In the genomic region with DNA sequence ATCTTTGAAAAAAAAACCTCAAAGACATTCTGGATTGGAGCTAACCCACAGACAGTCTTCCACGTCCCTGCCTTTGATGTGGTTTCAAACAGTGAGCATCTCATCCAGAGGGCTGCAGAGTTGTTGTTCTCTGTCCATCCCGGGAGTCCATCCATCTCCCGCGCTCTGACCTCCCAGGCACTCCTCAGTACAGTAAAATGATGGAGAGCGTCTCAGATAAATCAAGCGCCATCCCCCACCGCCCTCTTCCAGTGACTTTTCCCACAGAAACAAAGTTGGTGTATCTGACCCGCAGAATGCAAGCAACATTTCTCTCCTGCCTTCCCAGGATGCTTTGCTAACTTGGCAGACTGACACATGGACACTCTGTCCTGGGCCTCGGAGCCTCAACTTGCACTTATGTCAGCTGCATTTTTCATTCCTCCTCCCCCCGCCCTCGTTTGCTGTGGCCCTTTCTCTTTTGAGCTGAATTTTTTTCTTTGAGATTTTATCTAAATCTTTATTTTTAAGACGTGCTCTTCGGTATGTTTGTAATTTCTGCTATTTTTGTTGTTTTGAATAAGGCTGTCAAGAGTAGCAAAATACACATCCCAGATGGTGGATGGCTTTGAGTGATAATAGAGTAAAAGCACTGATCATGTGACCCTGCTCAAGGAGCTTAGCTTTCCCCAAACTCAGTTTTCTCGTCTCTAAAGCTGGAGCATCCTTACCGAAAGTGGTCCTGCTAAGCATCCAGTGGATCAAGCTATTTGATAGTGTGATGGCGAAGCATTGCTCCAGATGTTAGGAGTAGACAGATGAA, we compare ENCODE assay signal across 14 mouse cellular contexts. TPM values are rescaled to one million over a fixed set of nuclear protein-coding genes. Genes with fewer than 3 reads are reported as not detected.
A peak's percentile ranks its signal among the peaks of the same experiment; 100 is the strongest.
DNase-seq lines count a peak whose midpoint lies in the region; ATAC-seq and TF ChIP-seq lines count a peak whose summit lies in the region.
"Had no signal": no experiment of that assay in that cellular context is flagged by ENCODE, and none has a peak within 500 bp of the region (broad histone marks: within the 10 kb centered on the region; RNA-seq: fewer than 3 reads in every experiment).

No protein-coding gene starts in this region.

- 0 out of 2 replicates have a peak, but pooled peaks cover 5% of the 10 kb centered on the region for H3K4me1 ChIP-seq in intestine, embryonic 14.5 days (replicated peaks; ENCODE audit: control insufficient read depth, insufficient read depth, low read length)
- no peaks in the 10 kb centered on the region for H3K4me1 ChIP-seq in intestine, postnatal 0 days (replicated peaks; ENCODE audit: control insufficient read depth, insufficient read depth, low read length)
- 0 out of 2 replicates have a peak, but pooled peaks cover 5% of the 10 kb centered on the region for H3K4me1 ChIP-seq in neural tube, embryonic 15.5 days

- no peak overlapping the region for H3K4me2 ChIP-seq in intestine, embryonic 14.5 days (ENCODE audit: low read length)
- no peak overlapping the region for H3K4me2 ChIP-seq in intestine, postnatal 0 days (replicated peaks; ENCODE audit: low read depth)
- no peak overlapping the region for H3K4me2 ChIP-seq in neural tube, embryonic 15.5 days

- no peak for DNase-seq in intestine, embryonic 14.5 days (ENCODE audit: low spot score)
- DNase-seq in neural tube, embryonic 10.5 days (ENCODE audit: extremely low spot score, low spot score): no peak
- DNase-seq in lung, postnatal 10 days: peak; percentile 91
- no peak for DNase-seq in right cerebral cortex, postnatal 14 days
- DNase-seq in gastrocnemius, adult 18-20 months (ENCODE audit: low spot score): no peak
- DNase-seq: adrenal gland, adult 8-10 months; cerebellum, postnatal 25 days; gastrocnemius, postnatal 36 days; spleen, adult 18-20 months had no signal

- no peaks in the 10 kb centered on the region for H3K36me3 ChIP-seq in intestine, embryonic 14.5 days (ENCODE audit: control insufficient read depth, insufficient read depth, low read length)
- no peaks in the 10 kb centered on the region for H3K36me3 ChIP-seq in intestine, postnatal 0 days (ENCODE audit: control insufficient read depth, insufficient read depth)
- H3K36me3 ChIP-seq in neural tube, embryonic 15.5 days: no peaks in the 10 kb centered on the region

- H3K27me3 ChIP-seq in intestine, embryonic 14.5 days (replicated peaks; ENCODE audit: control insufficient read depth, insufficient read depth, low read length): no peaks in the 10 kb centered on the region
- H3K27me3 ChIP-seq in intestine, postnatal 0 days (replicated peaks; ENCODE audit: control insufficient read depth, insufficient read depth, low read length): no peaks in the 10 kb centered on the region
- H3K27me3 ChIP-seq in neural tube, embryonic 15.5 days (replicated peaks): no peaks in the 10 kb centered on the region
- H3K27me3 ChIP-seq: CH12.LX had no signal

- ATAC-seq in intestine, embryonic 14.5 days (replicated peaks; ENCODE audit: low FRiP score, low TSS enrichment, low read depth): no peak; the same call in 1 of the 2 replicates
- ATAC-seq in intestine, postnatal 0 days: no peak
- ATAC-seq in neural tube, embryonic 15.5 days (ENCODE audit: low FRiP score): peak; percentile 53

- H3K9ac ChIP-seq in intestine, embryonic 14.5 days (ENCODE audit: low read length): no peak overlapping the region
- H3K9ac ChIP-seq in intestine, postnatal 0 days (ENCODE audit: low read depth, low read length): no peak overlapping the region
- no peak overlapping the region for H3K9ac ChIP-seq in neural tube, embryonic 15.5 days (replicated peaks)

- peak overlapping the region; percentile 64 for H3K27ac ChIP-seq in intestine, embryonic 14.5 days (ENCODE audit: low read depth)
- H3K27ac ChIP-seq in intestine, postnatal 0 days (ENCODE audit: low read depth, low read length): no peak overlapping the region
- no peak overlapping the region for H3K27ac ChIP-seq in neural tube, embryonic 15.5 days (replicated peaks)
- H3K27ac ChIP-seq: macrophage had no signal

- no peak for TF ChIP-seq CTCF in intestine, postnatal 0 days (IDR thresholded peaks at IDR 0.05; ENCODE audit: low read depth)

- no peaks in the 10 kb centered on the region for H3K9me3 ChIP-seq in intestine, embryonic 14.5 days (ENCODE audit: control insufficient read depth, low read length)
- no peaks in the 10 kb centered on the region for H3K9me3 ChIP-seq in intestine, postnatal 0 days (ENCODE audit: control insufficient read depth)
- no peaks in the 10 kb centered on the region for H3K9me3 ChIP-seq in neural tube, embryonic 15.5 days (replicated peaks)

- 49% methylated on average over 16 of the region's 16 CpGs for WGBS in intestine, embryonic 14.5 days
- 63% methylated on average over 16 of the region's 16 CpGs for WGBS in intestine, postnatal 0 days
- 63% methylated on average over 16 of the region's 16 CpGs for WGBS in neural tube, embryonic 15.5 days

- H3K4me3 ChIP-seq in intestine, embryonic 14.5 days (ENCODE audit: low read depth, low read length): no peak overlapping the region
- no peak overlapping the region for H3K4me3 ChIP-seq in intestine, postnatal 0 days (ENCODE audit: low read depth, low read length)
- no peak overlapping the region for H3K4me3 ChIP-seq in neural tube, embryonic 15.5 days (replicated peaks)
- H3K4me3 ChIP-seq: myocyte had no signal

RNA-seq across cellular contexts. Expression of gene Shroom3, which starts 9.2 kb away (rescaled TPM):
- polyA plus RNA-seq in intestine, embryonic 14.5 days (2014; fragmentation: Nextera tagmentation; extraction: Ambion mirVana): 12.1 and 12.9 TPM in 2 replicates
- polyA plus RNA-seq in intestine, postnatal 0 days (2015; fragmentation: Nextera tagmentation; extraction: Ambion mirVana): 8.0 and 9.8 TPM in 2 replicates
- polyA plus RNA-seq in neural tube, embryonic 15.5 days (2015; fragmentation: Nextera tagmentation; extraction: Ambion mirVana): 1.8 and 2.3 TPM in 2 replicates
- 1 to 10 TPM in 1 of 2 experiments, under 1 TPM in 1; 0.50 to 1.6 TPM for total RNA-seq in gastrocnemius, adult 18-20 months (2021)
- polyA plus RNA-seq: macrophage had no signal

RNA-seq across cellular contexts. Expression of gene Ccdc158, which starts 17.3 kb away (rescaled TPM):
- 1.3 and 1.8 TPM in 2 replicates for polyA plus RNA-seq in intestine, embryonic 14.5 days (2014; fragmentation: Nextera tagmentation; extraction: Ambion mirVana)
- polyA plus RNA-seq in intestine, postnatal 0 days (2015; fragmentation: Nextera tagmentation; extraction: Ambion mirVana): 0.29 and 0.39 TPM in 2 replicates
- 0.31 and 0.54 TPM in 2 replicates for polyA plus RNA-seq in neural tube, embryonic 15.5 days (2015; fragmentation: Nextera tagmentation; extraction: Ambion mirVana)
- total RNA-seq in gastrocnemius, adult 18-20 months (2021): 1 to 10 TPM in 1 of 2 experiments, under 1 TPM in 1; 0.43 to 1.2 TPM
- total RNA-seq: CH12.LX had no signal
- polyA plus RNA-seq: macrophage, myocyte had no signal
